Mouse (Mus musculus) MEL (cell line): ENCODE results near the gene Mrpl53. TPM values are rescaled to one million over a fixed set of nuclear protein-coding genes. Genes with fewer than 3 reads are reported as not detected.

ENCODE experiments used
- DNase-seq: peaks from one replicate; pipeline ENCODE4 v3.0.0; 2011; ENCODE audit warnings: low read depth, low spot score
- H3K27ac ChIP-seq: 2 replicates; pipeline ENCODE4 v1.5.1; 2012; ENCODE audit warnings: low read depth, mild to moderate bottlenecking, control low read depth, low read length, moderate library complexity; ENCODE audit not compliant: control insufficient read depth
- H3K27me3 ChIP-seq, 2 experiments: fragments of 150-350 bp in 1 of 2; sonication (generic) in 1 of 2; 2 replicates each; pipeline ENCODE4 v1.6.1; 2012; ENCODE audit warnings: low read length in 2 of 2, mild to moderate bottlenecking in 2 of 2, improper control_type of control experiment in 1 of 2, moderate library complexity in 1 of 2; ENCODE audit not compliant: insufficient read depth in 2 of 2, control insufficient read depth in 1 of 2
- H3K36me3 ChIP-seq, 2 experiments: 2 replicates each; pipeline ENCODE4 v1.6.1; 2012 to 2014; ENCODE audit warnings: low read length in 2 of 2, improper control_type of control experiment in 1 of 2, inconsistent platforms in 1 of 2, mild to moderate bottlenecking in 1 of 2; ENCODE audit not compliant: insufficient read depth in 2 of 2, control insufficient read depth in 1 of 2
- H3K4me1 ChIP-seq, 2 experiments: fragments of 150-350 bp in 1 of 2; sonication (generic) in 1 of 2; 2 replicates each; pipeline ENCODE4 v1.6.1; 2012; ENCODE audit warnings: low read length in 2 of 2, improper control_type of control experiment in 1 of 2, mild to moderate bottlenecking in 1 of 2; ENCODE audit not compliant: insufficient read depth in 2 of 2, control insufficient read depth in 1 of 2
- H3K4me3 ChIP-seq, 2 experiments: fragments of 150-350 bp in 1 of 2; sonication (generic) in 1 of 2; 2 replicates each; pipeline ENCODE4 v1.5.1; 2012; ENCODE audit warnings: low read depth in 2 of 2, low read length in 2 of 2, mild to moderate bottlenecking in 2 of 2, moderate library complexity in 2 of 2, control low read depth in 1 of 2, improper control_type of control experiment in 1 of 2; ENCODE audit not compliant: control insufficient read depth in 1 of 2, insufficient read depth in 1 of 2
- H3K79me2 ChIP-seq: 2 replicates; pipeline ENCODE4 v1.6.1; 2012; ENCODE audit warnings: mild to moderate bottlenecking, low read length, moderate library complexity; ENCODE audit not compliant: control insufficient read depth, poor library complexity, insufficient read depth
- H3K9ac ChIP-seq: 2 replicates; pipeline ENCODE4 v1.6.1; 2012; ENCODE audit warnings: low read depth, mild to moderate bottlenecking, control low read depth, low read length, moderate library complexity; ENCODE audit not compliant: control insufficient read depth, poor library complexity, severe bottlenecking
- H3K9me3 ChIP-seq: fragments of 150-350 bp; sonication (generic); replicated peaks from 2 replicates; pipeline ENCODE4 v1.6.1; 2012; ENCODE audit warnings: mild to moderate bottlenecking, low read length, improper control_type of control experiment, moderate library complexity; ENCODE audit not compliant: insufficient read depth
- BHLHE40 ChIP-seq: IDR thresholded peaks from 2 replicates; pipeline ENCODE4 v1.6.1; 2012; ENCODE audit warnings: low read depth, mild to moderate bottlenecking, inconsistent platforms, low read length, improper control_type of control experiment, borderline replicate concordance
- CHD1 ChIP-seq: IDR thresholded peaks from 2 replicates; pipeline ENCODE4 v1.6.1; 2012; ENCODE audit warnings: low read depth, mild to moderate bottlenecking, inconsistent platforms, low read length, improper control_type of control experiment
- CHD2 ChIP-seq: IDR thresholded peaks from 2 replicates; pipeline ENCODE4 v1.6.1; 2011; ENCODE audit warnings: low read length, improper control_type of control experiment
- CTCF ChIP-seq, 3 experiments: IDR thresholded peaks in 2 of 3; conservative IDR thresholded peaks in 1 of 3; 2 replicates each; pipeline ENCODE4 v1.5.1; 2011 to 2012; ENCODE audit warnings: low read length in 3 of 3, low read depth in 2 of 3, mild to moderate bottlenecking in 2 of 3, improper control_type of control experiment in 1 of 3, inconsistent platforms in 1 of 3, mixed read lengths in 1 of 3, moderate library complexity in 1 of 3; ENCODE audit not compliant: control insufficient read depth in 1 of 3, insufficient read depth in 1 of 3, poor library complexity in 1 of 3, severe bottlenecking in 1 of 3
- E2F4 ChIP-seq: IDR thresholded peaks from 2 replicates; pipeline ENCODE4 v1.6.1; 2011; ENCODE audit warnings: low read depth, low read length, improper control_type of control experiment, borderline replicate concordance
- ELF1 ChIP-seq: IDR thresholded peaks from 2 replicates; pipeline ENCODE4 v1.6.1; 2014; ENCODE audit warnings: low read depth, mild to moderate bottlenecking, inconsistent platforms, low read length, improper control_type of control experiment, moderate library complexity
- EP300 ChIP-seq, 2 experiments: IDR thresholded peaks; 2 replicates each; pipeline ENCODE4 v1.6.1; 2011; ENCODE audit warnings: improper control_type of control experiment in 2 of 2, low read length in 2 of 2, low read depth in 1 of 2, mild to moderate bottlenecking in 1 of 2
- GATA1 ChIP-seq: IDR thresholded peaks from 2 replicates; pipeline ENCODE4 v1.6.1; 2011; ENCODE audit warnings: low read depth, low read length, improper control_type of control experiment
- HCFC1 ChIP-seq: IDR thresholded peaks from 2 replicates; pipeline ENCODE4 v1.6.1; 2012; ENCODE audit warnings: low read depth, mild to moderate bottlenecking, inconsistent platforms, low read length, improper control_type of control experiment, moderate library complexity
- KAT2A ChIP-seq: conservative IDR thresholded peaks from 2 replicates; pipeline ENCODE4 v1.6.1; 2012; ENCODE audit warnings: low read depth, low read length, improper control_type of control experiment, inconsistent platforms
- MAFK ChIP-seq: IDR thresholded peaks from 2 replicates; pipeline ENCODE4 v1.6.1; 2011; ENCODE audit warnings: low read depth, mild to moderate bottlenecking, low read length, improper control_type of control experiment, borderline replicate concordance
- MAX ChIP-seq: IDR thresholded peaks from 2 replicates; pipeline ENCODE4 v1.6.1; 2011; ENCODE audit warnings: low read length, improper control_type of control experiment
- MAZ ChIP-seq: IDR thresholded peaks from 2 replicates; pipeline ENCODE4 v1.6.1; 2012; ENCODE audit warnings: low read depth, mild to moderate bottlenecking, inconsistent platforms, low read length, improper control_type of control experiment
- MEF2A ChIP-seq: IDR thresholded peaks from 2 replicates; pipeline ENCODE4 v1.6.1; 2014; ENCODE audit warnings: low read depth, mild to moderate bottlenecking, inconsistent platforms, low read length, improper control_type of control experiment; ENCODE audit not compliant: poor library complexity, insufficient replicate concordance, severe bottlenecking; ENCODE audit errors: extremely low read depth
- MXI1 ChIP-seq: IDR thresholded peaks from 2 replicates; pipeline ENCODE4 v1.6.1; 2011; ENCODE audit warnings: mild to moderate bottlenecking, low read depth, low read length, improper control_type of control experiment
- MYB ChIP-seq: IDR thresholded peaks from 2 replicates; pipeline ENCODE4 v1.6.1; 2011; ENCODE audit warnings: mild to moderate bottlenecking, low read depth, low read length, improper control_type of control experiment
- NELFE ChIP-seq: IDR thresholded peaks from 2 replicates; pipeline ENCODE4 v1.6.1; 2011; ENCODE audit warnings: low read depth, low read length, improper control_type of control experiment
- NRF1 ChIP-seq: IDR thresholded peaks from 2 replicates; pipeline ENCODE4 v1.6.1; 2014; ENCODE audit warnings: low read depth, mild to moderate bottlenecking, inconsistent platforms, low read length, improper control_type of control experiment, moderate library complexity; ENCODE audit not compliant: poor library complexity, insufficient read depth, severe bottlenecking
- POLR2A ChIP-seq, 2 experiments: IDR thresholded peaks; 2 replicates each; pipeline ENCODE4 v1.6.1; 2011 to 2012; ENCODE audit warnings: low read length in 2 of 2, mild to moderate bottlenecking in 2 of 2, control low read depth in 1 of 2, improper control_type of control experiment in 1 of 2, low read depth in 1 of 2, moderate library complexity in 1 of 2; ENCODE audit not compliant: control insufficient read depth in 1 of 2, insufficient read depth in 1 of 2, poor library complexity in 1 of 2
- POLR2AphosphoS2 ChIP-seq: IDR thresholded peaks from 2 replicates; pipeline ENCODE4 v1.6.1; 2011; ENCODE audit warnings: low read length, improper control_type of control experiment
- POLR2AphosphoS5 ChIP-seq: IDR thresholded peaks from 2 replicates; pipeline ENCODE4 v1.6.1; 2012; ENCODE audit warnings: low read depth, borderline replicate concordance, mild to moderate bottlenecking, inconsistent platforms, low read length, moderate library complexity, mixed read lengths
- RAD21 ChIP-seq: IDR thresholded peaks from 2 replicates; pipeline ENCODE4 v1.6.1; 2011; ENCODE audit warnings: mild to moderate bottlenecking, low read depth, low read length, improper control_type of control experiment
- RCOR1 ChIP-seq: IDR thresholded peaks from 2 replicates; pipeline ENCODE4 v1.6.1; 2012; ENCODE audit warnings: low read depth, mild to moderate bottlenecking, inconsistent platforms, low read length, improper control_type of control experiment
- SIN3A ChIP-seq: IDR thresholded peaks from 2 replicates; pipeline ENCODE4 v1.6.1; 2012; ENCODE audit warnings: low read length, improper control_type of control experiment, inconsistent platforms
- SMC3 ChIP-seq: IDR thresholded peaks from 2 replicates; pipeline ENCODE4 v1.6.1; 2011; ENCODE audit warnings: low read depth, low read length, improper control_type of control experiment
- TAL1 ChIP-seq: IDR thresholded peaks from 2 replicates; pipeline ENCODE4 v1.6.1; 2012; ENCODE audit warnings: mild to moderate bottlenecking, inconsistent platforms, low read length, moderate library complexity, mixed read lengths
- TBP ChIP-seq: IDR thresholded peaks from 2 replicates; pipeline ENCODE4 v1.8.0; 2011; ENCODE audit warnings: low read depth, low read length, improper control_type of control experiment
- TCF12 ChIP-seq: IDR thresholded peaks from 2 replicates; pipeline ENCODE4 v1.6.1; 2014; ENCODE audit warnings: low read depth, mild to moderate bottlenecking, inconsistent platforms, low read length, improper control_type of control experiment, moderate library complexity
- ZC3H11A ChIP-seq: IDR thresholded peaks from 2 replicates; pipeline ENCODE4 v1.6.1; 2012; ENCODE audit warnings: low read depth, mild to moderate bottlenecking, inconsistent platforms, low read length, improper control_type of control experiment
- ZMIZ1 ChIP-seq: IDR thresholded peaks from 2 replicates; pipeline ENCODE4 v1.6.1; 2012; ENCODE audit warnings: low read depth, mild to moderate bottlenecking, inconsistent platforms, low read length, improper control_type of control experiment, moderate library complexity
- polyA plus RNA-seq, 2 experiments: library from polyadenylated mRNA; stranded (reverse) in 1 of 2; unstranded in 1 of 2; fragments of >175 nt in 1 of 2; fragments of >200 nt in 1 of 2; gene quantifications; 2 replicates each; pipeline versions ENCODE4 v1.2.1 to v1.2.4; 2012; ENCODE audit warnings: low replicate concordance in 2 of 2, low read depth in 1 of 2; ENCODE audit not compliant: insufficient read length in 2 of 2, insufficient read depth in 1 of 2, missing spikeins in 1 of 2
- total RNA-seq: library from RNA; depleted of rRNA; stranded (reverse); fragments of 300-350 nt; gene quantifications from 2 replicates; pipeline ENCODE4 v1.2.3, GENCODE M21; 2012

Gene Mrpl53
- total and polyA plus RNA-seq, 3 experiments = 63.8 to 91.3 TPM; not detected in 1

- Histone ChIP-seq H3K4me3 (no peak overlapping the region), H3K9ac (no peak overlapping the region), H3K27ac (no peak overlapping the region), H3K27me3 (no peaks in the 10 kb centered on the region), H3K4me1 (peaks cover 0 to 24% of the 10 kb centered on the region in 2 experiments; a peak in 3 of 4 replicates), H3K36me3 (peaks cover 0 to 23% of the 10 kb centered on the region in 2 experiments; a peak in 2 of 4 replicates), H3K9me3 (no peaks in the 10 kb centered on the region), H3K79me2 (peaks cover 26% of the 10 kb centered on the region)
- TF ChIP-seq E2F4 (no peak), POLR2AphosphoS5 (no peak), RAD21 (no peak), TCF12 (no peak), ELF1 (no peak), NRF1 (no peak), KAT2A (no peak), CHD1 (no peak), ZC3H11A (no peak), MAZ (no peak), ZMIZ1 (no peak), SIN3A (no peak), EP300 (IDR thresholded peaks at IDR 0.05; ENCODE audit: low read depth in 1 of 2, low read length in 2 of 2) (no peak), MYB (no peak), MAFK (no peak), TBP (no peak), TAL1 (no peak), SMC3 (no peak), MAX (no peak)
- DNase-seq = no peak
Observed at GRCm38 (mm10) chr6:83122961-83123360, 14.1 kb downstream of the Mrpl53 start.

- Histone ChIP-seq H3K9ac (peak overlapping the region; percentile 92), H3K79me2 (peaks cover 22% of the 10 kb centered on the region), H3K27ac (peak overlapping the region; percentile 81), H3K9me3 (no peaks in the 10 kb centered on the region), H3K27me3 (no peaks in the 10 kb centered on the region), H3K4me1 (peaks cover 0 to 15% of the 10 kb centered on the region in 2 experiments; a peak in 3 of 4 replicates), H3K4me3 (peak overlapping the region; percentile 76 to 96), H3K36me3 (peaks cover 0 to 18% of the 10 kb centered on the region in 2 experiments; a peak in 2 of 4 replicates)
- DNase-seq = peak; percentile 98
- TF ChIP-seq GATA1 (0 out of 2 replicates have a peak, but pooled peaks have one; percentile 25), BHLHE40 (no peak), TCF12 (peak; percentile 80), CHD2 (no peak), RCOR1 (no peak), POLR2AphosphoS2 (peak; percentile 73; the same call in 1 of the 2 replicates), SMC3 (no peak), MXI1 (peak; percentile 95), POLR2A (IDR thresholded peaks at IDR 0.05; ENCODE audit: control insufficient read depth in 1 of 2, insufficient read depth in 1 of 2, low read depth in 1 of 2, low read length in 2 of 2, poor library complexity in 1 of 2) (peak; percentile 84 to 91), KAT2A (peak; percentile 65; the same call in 1 of the 2 replicates), MAZ (peak; percentile 21; the same call in 1 of the 2 replicates), E2F4 (no peak), HCFC1 (peak; percentile 96), MAFK (no peak), MAX (no peak), TAL1 (no peak), NELFE (peak; percentile 79), EP300 (IDR thresholded peaks at IDR 0.05; ENCODE audit: low read depth in 1 of 2, low read length in 2 of 2) (no peak), CTCF (IDR thresholded peaks at IDR 0.05 in 2 of 3, conservative IDR thresholded peaks at IDR 0.05 in 1 of 3; ENCODE audit: control insufficient read depth in 1 of 3, insufficient read depth in 1 of 3, low read depth in 2 of 3, low read length in 3 of 3, poor library complexity in 1 of 3, severe bottlenecking in 1 of 3) (0 out of 6 replicates have a peak, but pooled peaks of 1 of the 3 experiments have one; percentile 4), TBP (peak; percentile 95), ZC3H11A (no peak), MYB (no peak; the same call in 1 of the 2 replicates), MEF2A (no peak)
Observed at GRCm38 (mm10) chr6:83124851-83125312, 16.0 kb downstream of the Mrpl53 start.
